Mouse (Mus musculus) CH12.LX (cell line): ENCODE results near the gene Cep104. TPM values are rescaled to one million over a fixed set of nuclear protein-coding genes. Genes with fewer than 3 reads are reported as not detected.

Experiments
- DNase-seq: peaks from one replicate; pipeline ENCODE4 v3.0.0-alpha.2; 2013; ENCODE audit errors: extremely low read depth
- H3K27ac ChIP-seq: 2 replicates; pipeline ENCODE4 v1.5.1; 2012; ENCODE audit warnings: low read depth, mild to moderate bottlenecking, control low read depth, moderate library complexity; ENCODE audit not compliant: insufficient read depth
- H3K27me3 ChIP-seq: replicated peaks from 2 replicates; pipeline ENCODE3; 2012; ENCODE audit warnings: inconsistent platforms
- H3K36me3 ChIP-seq, 2 experiments: replicated peaks in 1 of 2; 2 replicates each; pipeline versions ENCODE3 to v1.6.1; 2012; ENCODE audit warnings: inconsistent platforms in 1 of 2, low read length in 1 of 2, mild to moderate bottlenecking in 1 of 2, mixed read lengths in 1 of 2, moderate library complexity in 1 of 2; ENCODE audit not compliant: control insufficient read depth in 1 of 2, insufficient read depth in 1 of 2
- H3K4me1 ChIP-seq, 2 experiments: 2 replicates each; pipeline ENCODE4 v1.6.1; 2012; ENCODE audit warnings: inconsistent platforms in 1 of 2, moderate library complexity in 1 of 2; ENCODE audit not compliant: insufficient read depth in 2 of 2, control insufficient read depth in 1 of 2
- H3K4me2 ChIP-seq: 2 replicates; pipeline ENCODE4 v1.6.1; 2012; ENCODE audit warnings: low read depth, mild to moderate bottlenecking, control low read depth; ENCODE audit not compliant: poor library complexity, insufficient read depth, severe bottlenecking
- H3K4me3 ChIP-seq, 3 experiments: fragments of 150-350 bp in 1 of 3; sonication (generic) in 1 of 3; replicated peaks in 1 of 3; 2 replicates each; pipeline versions ENCODE3 to v1.5.1; 2011 to 2012; ENCODE audit warnings: low read depth in 2 of 3, low read length in 2 of 3, mild to moderate bottlenecking in 2 of 3, moderate library complexity in 2 of 3, control low read depth in 1 of 3, improper control_type of control experiment in 1 of 3, inconsistent platforms in 1 of 3, mixed read lengths in 1 of 3; ENCODE audit not compliant: poor library complexity in 1 of 3
- H3K79me2 ChIP-seq: replicated peaks from 2 replicates; pipeline ENCODE4 v1.6.1; 2012; ENCODE audit warnings: mild to moderate bottlenecking, moderate library complexity; ENCODE audit not compliant: control insufficient read depth, poor library complexity, insufficient read depth, severe bottlenecking; ENCODE audit errors: extremely low read depth
- H3K9ac ChIP-seq: 2 replicates; pipeline ENCODE4 v1.6.1; 2012; ENCODE audit warnings: low read depth, mild to moderate bottlenecking, control low read depth, moderate library complexity; ENCODE audit not compliant: insufficient read depth
- H3K9me3 ChIP-seq: replicated peaks from 2 replicates; pipeline ENCODE3; 2012; ENCODE audit warnings: low read length, inconsistent platforms, mixed read lengths
- CHD2 ChIP-seq: IDR thresholded peaks from 2 replicates; pipeline ENCODE4 v1.6.1; 2011; ENCODE audit warnings: low read length, improper control_type of control experiment
- CTCF ChIP-seq, 2 experiments: IDR thresholded peaks in 1 of 2; conservative IDR thresholded peaks in 1 of 2; 2 replicates each; pipeline ENCODE4 v1.5.1; 2011 to 2012; ENCODE audit warnings: low read depth in 2 of 2, low read length in 2 of 2, improper control_type of control experiment in 1 of 2, inconsistent platforms in 1 of 2, mild to moderate bottlenecking in 1 of 2, moderate library complexity in 1 of 2
- ETS1 ChIP-seq: conservative IDR thresholded peaks from 2 replicates; pipeline ENCODE4 v1.6.1; 2012; ENCODE audit warnings: low read depth, mild to moderate bottlenecking, inconsistent platforms, low read length, improper control_type of control experiment, moderate library complexity
- GABPA ChIP-seq: IDR thresholded peaks from 2 replicates; pipeline ENCODE4 v1.6.1; 2012; ENCODE audit warnings: low read depth, low read length, improper control_type of control experiment, inconsistent platforms; ENCODE audit not compliant: insufficient replicate concordance
- IRF4 ChIP-seq: IDR thresholded peaks from 2 replicates; pipeline ENCODE4 v1.6.1; 2014; ENCODE audit warnings: low read depth, mild to moderate bottlenecking, inconsistent platforms, low read length, improper control_type of control experiment
- JUN ChIP-seq: IDR thresholded peaks from 2 replicates; pipeline ENCODE4 v1.6.1; 2011; ENCODE audit warnings: low read depth, mild to moderate bottlenecking, low read length, improper control_type of control experiment, moderate library complexity; ENCODE audit not compliant: insufficient read depth
- MAZ ChIP-seq: IDR thresholded peaks from 2 replicates; pipeline ENCODE4 v1.6.1; 2012; ENCODE audit warnings: low read depth, mild to moderate bottlenecking, inconsistent platforms, low read length, improper control_type of control experiment, moderate library complexity
- MEF2A ChIP-seq: IDR thresholded peaks from 2 replicates; pipeline ENCODE4 v1.6.1; 2014; ENCODE audit warnings: low read depth, mild to moderate bottlenecking, inconsistent platforms, low read length, improper control_type of control experiment, borderline replicate concordance
- NRF1 ChIP-seq: IDR thresholded peaks from 2 replicates; pipeline ENCODE4 v1.6.1; 2014; ENCODE audit warnings: low read depth, mild to moderate bottlenecking, inconsistent platforms, low read length, improper control_type of control experiment, moderate library complexity
- POLR2A ChIP-seq: IDR thresholded peaks from 2 replicates; pipeline ENCODE4 v1.6.1; 2011; ENCODE audit warnings: low read depth, mild to moderate bottlenecking, improper control_type of control experiment, low read length
- RAD21 ChIP-seq: IDR thresholded peaks from 2 replicates; pipeline ENCODE4 v1.6.1; 2011; ENCODE audit warnings: low read depth, mild to moderate bottlenecking, low read length, improper control_type of control experiment, moderate library complexity
- RCOR1 ChIP-seq: conservative IDR thresholded peaks from 2 replicates; pipeline ENCODE4 v1.6.1; 2012; ENCODE audit warnings: low read depth, mild to moderate bottlenecking, inconsistent platforms, low read length, improper control_type of control experiment
- SIN3A ChIP-seq: IDR thresholded peaks from 2 replicates; pipeline ENCODE4 v1.6.1; 2012; ENCODE audit warnings: low read length, improper control_type of control experiment, inconsistent platforms
- SMC3 ChIP-seq: IDR thresholded peaks from 2 replicates; pipeline ENCODE4 v1.6.1; 2011; ENCODE audit warnings: low read depth, low read length, improper control_type of control experiment
- TBP ChIP-seq: conservative IDR thresholded peaks from 2 replicates; pipeline ENCODE4 v1.6.1; 2011; ENCODE audit warnings: low read depth, low read length, improper control_type of control experiment
- UBTF ChIP-seq: IDR thresholded peaks from 2 replicates; pipeline ENCODE4 v1.6.1; 2012; ENCODE audit warnings: low read depth, mild to moderate bottlenecking, inconsistent platforms, low read length, improper control_type of control experiment, moderate library complexity
- ZC3H11A ChIP-seq: IDR thresholded peaks from 2 replicates; pipeline ENCODE4 v1.6.1; 2012; ENCODE audit warnings: low read depth, mild to moderate bottlenecking, inconsistent platforms, low read length, improper control_type of control experiment
- ZKSCAN1 ChIP-seq: IDR thresholded peaks from 2 replicates; pipeline ENCODE4 v1.6.1; 2012; ENCODE audit warnings: low read depth, inconsistent platforms, low read length, improper control_type of control experiment, borderline replicate concordance
- ZMIZ1 ChIP-seq: IDR thresholded peaks from 2 replicates; pipeline ENCODE4 v1.6.1; 2012; ENCODE audit warnings: low read depth, mild to moderate bottlenecking, inconsistent platforms, low read length, improper control_type of control experiment
- ZNF384 ChIP-seq: IDR thresholded peaks from 2 replicates; pipeline ENCODE4 v1.6.1; 2012; ENCODE audit warnings: low read depth, low read length, improper control_type of control experiment, inconsistent platforms
- dilution Hi-C: fragments of 300-500 bp; cut with MboI; formaldehyde crosslinking; loops from 2 replicates; pipeline ENCODE4 v1.14.3; 2020; ENCODE audit warnings: low sequenced_read_pairs; ENCODE audit not compliant: extremely low pct_unique_long_range_greater_than_20kb, extremely low pct_ligation_motif_present
- in situ Hi-C: fragments of 300-500 bp; cut with MboI; formaldehyde crosslinking; loops from 3 replicates; pipeline ENCODE4 v1.14.3; 2019; ENCODE audit warnings: low sequenced_read_pairs, low pct_ligation_motif_present, low pct_unique_long_range_greater_than_20kb, mixed read lengths
- polyA plus RNA-seq: library from polyadenylated mRNA; unstranded; fragments of >175 nt; gene quantifications from 2 replicates; pipeline ENCODE4 v1.2.1, GENCODE M21; 2012; ENCODE audit warnings: low read depth; ENCODE audit not compliant: insufficient read length
- total RNA-seq, 2 experiments: library from RNA; depleted of rRNA; stranded (reverse); fragments of 300-350 nt in 1 of 2; fragments of >200 nt in 1 of 2; gene quantifications; 2 replicates each; pipeline ENCODE4 v1.2.3; 2012 to 2014

Cep104 gene
- total and polyA plus RNA-seq, 3 experiments: 4.6 to 10.9 (median 7.0) TPM

DNA sequence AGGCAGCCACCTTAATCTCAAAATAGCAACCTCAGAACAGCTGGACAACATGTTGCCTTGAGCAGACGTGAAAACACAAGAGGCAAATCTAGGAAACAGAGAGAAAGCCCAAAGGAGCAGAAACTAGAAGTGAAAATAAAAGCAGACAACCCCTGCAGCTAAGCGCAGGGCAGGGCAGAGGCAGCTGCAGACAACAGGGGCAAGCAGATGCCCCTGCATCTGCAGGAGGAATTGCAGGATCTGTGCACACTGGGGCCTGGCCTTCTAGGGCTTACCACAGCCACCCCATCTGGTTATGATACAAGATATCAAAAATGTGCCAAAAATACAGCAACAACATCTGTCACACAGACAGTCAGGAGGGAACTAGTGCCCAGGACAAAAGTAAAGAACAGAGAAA is 7.4 kb upstream of the Cep104 start:
- H3K27me3 ChIP-seq: no peaks in the 10 kb centered on the region
- H3K79me2 ChIP-seq: no peaks in the 10 kb centered on the region
- DNase-seq: no peak
- no peaks in the 10 kb centered on the region for H3K9me3 ChIP-seq
- no peak overlapping the region for H3K27ac ChIP-seq
- H3K4me3 ChIP-seq: no peak overlapping the region
- no peak overlapping the region for H3K9ac ChIP-seq
- in situ Hi-C loops: no loop called here
- H3K36me3 ChIP-seq: peaks cover 59 to 93% of the 10 kb centered on the region in 2 experiments
- dilution Hi-C loops: no loop called here
- TF ChIP-seq MAZ: no peak
- TF ChIP-seq ETS1: no peak
- TF ChIP-seq IRF4: no peak
- TF ChIP-seq ZC3H11A: no peak
- TF ChIP-seq MEF2A: no peak
- no peak for TF ChIP-seq NRF1
- no peak for TF ChIP-seq CHD2
- TF ChIP-seq RCOR1: no peak
- no peak for TF ChIP-seq SIN3A
- no peak for TF ChIP-seq ZMIZ1
- TF ChIP-seq UBTF: no peak
- no peak for TF ChIP-seq ZNF384
- TF ChIP-seq TBP: no peak
- TF ChIP-seq POLR2A: no peak
- no peak overlapping the region for H3K4me2 ChIP-seq
- peaks cover 3 to 10% of the 10 kb centered on the region in 2 experiments; a peak in 2 of 4 replicates for H3K4me1 ChIP-seq

DNA sequence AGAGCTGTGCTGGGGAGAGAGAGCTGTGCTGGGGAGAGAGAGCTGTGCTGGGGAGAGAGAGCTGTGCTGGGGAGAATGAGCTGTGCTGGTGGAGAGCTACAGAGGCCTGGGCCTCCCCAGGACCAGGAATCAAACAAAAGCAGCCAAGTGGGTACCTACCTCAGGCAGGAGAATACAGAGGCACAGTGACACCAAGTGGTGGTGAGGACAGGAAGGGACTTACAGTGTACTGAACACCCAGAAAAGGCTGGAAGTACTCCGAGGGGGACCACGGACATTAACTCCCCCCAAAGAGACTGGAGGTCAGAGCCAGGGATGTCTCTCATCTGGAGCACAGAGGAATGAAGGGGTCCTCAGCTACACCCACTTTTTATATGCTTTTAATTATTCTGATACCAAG is 6.9 kb upstream of the Cep104 start:
- no peaks in the 10 kb centered on the region for H3K9me3 ChIP-seq
- no peak overlapping the region for H3K4me3 ChIP-seq
- peaks cover 55 to 93% of the 10 kb centered on the region in 2 experiments for H3K36me3 ChIP-seq
- H3K27ac ChIP-seq: no peak overlapping the region
- no peak for DNase-seq
- in situ Hi-C loops: no loop called here
- dilution Hi-C loops: no loop called here
- TF ChIP-seq ZKSCAN1 (no peak), CTCF (conservative IDR thresholded peaks at IDR 0.05 in 1 of 2, IDR thresholded peaks at IDR 0.05 in 1 of 2; ENCODE audit: low read depth in 2 of 2, low read length in 2 of 2) (peak in 1 of 2 experiments; percentile 36; a peak in 2 of 4 replicates), IRF4 (no peak), MAZ (no peak), MEF2A (no peak), SMC3 (0 out of 2 replicates have a peak, but pooled peaks have one; percentile 3), RAD21 (peak; percentile 31), GABPA (no peak), JUN (no peak), RCOR1 (no peak), SIN3A (no peak), POLR2A (no peak)
- no peaks in the 10 kb centered on the region for H3K27me3 ChIP-seq
- H3K9ac ChIP-seq: no peak overlapping the region
- no peaks in the 10 kb centered on the region for H3K79me2 ChIP-seq
- peaks cover 3 to 10% of the 10 kb centered on the region in 2 experiments; a peak in 2 of 4 replicates for H3K4me1 ChIP-seq
- H3K4me2 ChIP-seq: no peak overlapping the region
